Mouse (Mus musculus) G1E-ER4 (cell line): ENCODE measurements around the gene Klk15. TPM values are rescaled to one million over a fixed set of nuclear protein-coding genes. Genes with fewer than 3 reads are reported as not detected.

ENCODE experiments used
- GATA1 ChIP-seq: IDR thresholded peaks from one replicate; pipeline ENCODE4 v1.8.0; 2012; ENCODE audit warnings: low read length, inconsistent platforms
- polyA plus RNA-seq: library from polyadenylated mRNA; stranded (reverse); fragments of >175 nt; gene quantifications from 2 replicates; pipeline ENCODE4 v1.2.3, GENCODE M21; 2012

Gene Klk15
- polyA plus RNA-seq: not detected in 2 replicates

GRCm38 (mm10) chr7:43933440-43933839, at the start of gene Klk15:
Klk15 (plus strand) TSS chr7:43933740.
- TF ChIP-seq GATA1: no peak

DNA sequence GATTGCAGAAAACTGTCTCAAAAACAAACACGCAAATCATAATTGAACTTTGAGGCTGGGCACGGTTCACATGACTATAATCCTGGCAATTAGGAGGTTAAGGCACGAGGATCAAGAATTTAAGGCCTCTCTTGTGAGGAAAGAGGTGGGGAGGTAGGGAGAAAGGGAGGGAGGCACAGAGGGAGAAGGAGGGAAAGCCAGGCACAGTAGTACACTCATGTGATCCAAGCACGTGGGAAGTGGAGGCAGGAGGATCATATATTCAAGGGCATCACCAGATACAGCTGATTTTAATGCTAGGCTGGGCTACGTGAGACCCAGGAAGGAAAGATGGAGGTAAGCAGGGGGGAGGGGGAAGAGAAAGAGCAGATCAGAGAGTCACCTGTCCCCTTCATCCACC, 42.2 kb upstream of the Klk15 start:
- TF ChIP-seq GATA1: no peak

DNA sequence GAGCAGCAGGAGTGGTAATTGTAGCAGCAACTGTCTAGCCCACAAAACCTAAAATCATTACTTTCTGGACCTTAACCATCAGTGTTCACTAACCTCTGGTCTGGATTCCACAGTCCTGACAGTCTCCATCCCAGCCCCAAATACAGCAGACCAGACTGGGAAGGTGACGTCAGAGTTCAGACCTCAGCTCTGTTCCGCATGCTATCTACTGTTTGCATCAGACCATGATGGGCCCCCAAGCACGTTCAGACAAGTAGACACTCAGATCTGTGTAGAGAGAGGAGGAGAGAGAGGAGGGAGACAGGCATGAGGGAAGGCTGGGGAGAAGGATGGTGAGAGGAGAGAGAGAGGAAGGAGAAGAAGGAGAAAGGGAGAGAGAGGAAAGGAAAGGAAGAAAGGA, 41.8 kb upstream of the Klk15 start:
- TF ChIP-seq GATA1: no peak

DNA sequence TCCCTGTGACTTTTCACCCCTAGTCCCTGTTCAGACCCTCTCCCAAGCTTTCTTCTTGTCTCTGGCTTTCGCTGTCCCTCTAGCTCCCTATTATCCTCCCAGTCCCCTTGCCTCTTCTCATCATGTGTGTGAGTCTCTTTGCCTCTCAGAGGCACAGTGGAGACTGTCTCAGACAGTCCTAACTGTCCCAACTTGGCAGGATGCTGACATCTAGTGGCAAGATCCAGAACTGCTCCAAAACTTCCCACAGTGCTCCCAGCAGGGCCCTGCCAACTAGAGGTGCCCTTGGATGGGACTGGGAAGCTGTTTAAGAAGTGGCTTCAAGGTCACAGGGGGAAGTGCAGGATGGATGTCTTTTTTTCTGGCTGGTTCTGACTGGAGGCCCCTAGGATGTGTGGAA, 38.7 kb upstream of the Klk15 start:
- no peak for TF ChIP-seq GATA1

DNA sequence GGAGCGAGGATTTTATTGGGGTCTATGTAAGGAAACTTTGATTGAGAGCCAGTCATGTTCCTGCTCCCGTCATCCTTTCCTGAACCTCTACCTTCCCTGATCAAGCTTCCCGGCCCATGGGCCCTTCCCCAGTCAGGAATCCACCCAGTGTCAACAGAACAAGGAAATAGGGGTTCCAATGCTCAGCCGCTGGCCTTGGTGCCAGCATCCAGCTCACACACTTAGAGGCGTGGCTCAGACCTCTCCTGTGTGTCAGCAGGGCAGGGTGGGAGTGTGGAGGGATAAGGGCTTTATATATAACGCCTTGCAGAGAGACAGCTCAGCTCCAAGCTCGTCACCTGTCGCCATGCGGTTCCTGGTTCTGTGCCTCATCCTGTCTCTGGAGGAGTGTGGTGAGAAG, 18.7 kb upstream of the Klk15 start:
- no peak for TF ChIP-seq GATA1

GRCm38 (mm10) chr7:43918426-43918825, 15.1 kb upstream of the Klk15 start:
- TF ChIP-seq GATA1: no peak

GRCm38 (mm10) chr7:43918871-43919270, 14.7 kb upstream of the Klk15 start:
- TF ChIP-seq GATA1: no peak

DNA sequence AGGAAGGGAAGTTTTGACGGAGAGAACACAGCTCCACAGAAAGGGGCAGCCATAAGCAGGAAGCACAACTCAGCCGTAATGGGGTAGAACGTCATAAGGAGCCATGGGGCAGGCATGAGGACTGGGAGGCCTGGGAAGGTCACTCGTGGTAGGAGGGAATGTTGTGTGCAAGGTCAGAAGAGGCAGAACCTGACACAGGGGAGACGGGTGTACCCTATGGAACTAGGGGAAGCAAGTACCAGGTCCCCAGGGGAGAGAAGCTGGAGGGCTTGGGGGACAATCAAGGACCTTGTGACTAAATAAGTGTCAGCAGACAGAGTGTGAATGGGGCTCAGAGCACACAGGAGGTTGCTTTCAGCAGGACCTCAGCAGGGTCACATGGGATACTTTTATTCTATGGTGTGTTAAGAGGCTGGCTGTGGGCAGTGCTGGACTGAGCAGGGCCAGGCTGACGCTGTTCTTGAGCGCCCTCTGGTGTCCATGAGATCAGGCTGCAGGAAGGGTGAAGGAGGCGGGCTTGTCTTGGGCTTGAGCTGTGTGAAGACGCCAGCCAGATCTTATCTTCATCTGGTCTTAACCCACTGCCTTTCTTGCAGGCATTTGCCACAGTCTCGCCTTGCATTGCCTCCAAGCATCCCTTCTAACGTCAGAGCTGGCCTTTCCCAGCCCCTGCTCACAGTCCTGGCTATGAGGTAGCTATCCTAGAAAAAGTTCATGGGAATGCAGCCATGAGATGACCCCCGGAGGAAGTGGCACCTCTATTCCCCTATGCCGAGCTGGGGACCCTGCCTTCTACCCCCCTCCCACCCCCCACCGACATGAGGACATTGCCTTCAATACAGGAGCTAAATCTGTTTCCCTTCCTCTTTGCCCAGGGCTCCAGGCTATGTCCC, 13.7 kb upstream of the Klk15 start:
- TF ChIP-seq GATA1: no peak

DNA sequence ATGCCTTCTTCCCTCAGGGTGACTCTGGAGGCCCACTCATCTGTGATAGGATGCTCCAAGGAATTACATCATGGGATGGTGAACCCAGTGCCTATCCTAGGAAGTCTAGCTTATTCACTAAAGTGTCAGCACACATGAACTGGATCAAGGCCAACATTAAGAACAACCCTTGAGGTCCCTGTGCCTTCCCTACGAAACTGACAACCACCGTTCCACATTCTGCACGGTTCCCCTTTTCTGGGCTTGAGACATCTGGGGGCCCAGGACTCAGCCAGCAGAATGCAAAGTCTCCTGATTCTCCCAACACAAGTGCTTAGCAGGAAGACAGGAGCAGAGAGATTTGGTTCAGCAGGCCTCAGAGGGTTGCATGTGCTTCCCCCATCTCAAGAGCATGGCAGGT, 13.0 kb upstream of the Klk15 start:
- TF ChIP-seq GATA1: no peak

DNA sequence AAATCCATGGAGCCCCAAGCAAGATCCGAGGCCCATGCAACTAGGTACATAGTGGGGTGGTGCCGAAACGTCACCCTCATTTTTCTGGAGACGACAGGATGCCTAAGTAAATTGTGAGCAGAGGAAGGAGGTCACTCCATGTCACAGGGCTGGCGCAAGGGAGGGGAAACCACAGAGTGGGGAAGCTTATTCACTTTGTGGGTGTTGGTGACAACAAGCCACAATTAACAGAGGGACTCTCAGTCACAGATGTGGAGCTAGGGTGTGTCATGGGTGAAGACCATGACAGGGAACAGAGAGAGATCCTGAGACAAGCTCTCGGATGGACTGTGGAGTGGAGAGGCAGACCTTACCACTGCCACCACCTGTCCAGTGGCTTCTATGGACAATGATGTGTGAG, 12.5 kb upstream of the Klk15 start:
- no peak for TF ChIP-seq GATA1

DNA sequence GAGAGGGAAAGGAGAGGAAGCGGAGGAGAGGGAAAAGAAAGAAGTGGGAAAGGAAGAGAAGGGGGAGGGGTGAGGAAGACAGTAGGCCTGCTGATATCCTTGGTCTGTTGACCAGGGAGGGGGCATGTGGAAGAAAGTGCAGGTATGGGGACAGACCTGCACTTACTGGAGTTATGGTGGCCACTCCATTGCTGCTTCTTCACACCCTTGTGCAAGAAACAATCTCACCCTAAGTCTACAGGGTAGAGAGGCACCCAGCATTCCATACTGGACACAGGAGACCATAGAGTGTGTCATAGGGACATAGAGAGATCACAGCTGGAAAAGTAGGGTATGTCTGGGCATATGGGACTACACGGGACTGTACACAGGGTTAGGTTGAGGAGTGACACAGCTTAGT, 11.6 kb upstream of the Klk15 start:
- no peak for TF ChIP-seq GATA1

DNA sequence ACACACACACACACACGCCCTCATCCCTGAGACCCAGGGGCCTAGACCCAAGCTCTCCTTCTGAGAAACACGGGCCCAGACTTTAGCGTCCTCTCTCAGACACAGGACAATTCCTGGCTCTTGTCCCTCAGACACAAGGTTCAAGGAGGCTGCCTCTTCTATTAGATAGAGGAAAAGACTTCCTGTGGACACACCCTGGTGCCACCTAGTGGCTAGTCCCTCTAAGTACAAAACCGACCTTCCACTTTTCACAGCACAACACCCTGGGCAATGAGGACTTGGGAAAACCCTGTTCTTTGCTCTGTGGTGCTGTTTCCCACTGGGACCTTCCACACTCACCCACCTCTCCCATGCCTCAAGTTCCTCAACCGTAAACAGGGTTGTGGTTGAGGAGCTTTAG, 7.6 kb upstream of the Klk15 start:
- no peak for TF ChIP-seq GATA1

GRCm38 (mm10) chr7:43928521-43928920, 5.0 kb upstream of the Klk15 start:
- no peak for TF ChIP-seq GATA1

- no peak for TF ChIP-seq GATA1
Observed at GRCm38 (mm10) chr7:43932337-43932736, 1.2 kb upstream of the Klk15 start.

GRCm38 (mm10) chr7:43934747-43935146, 1.2 kb downstream of the Klk15 start:
- no peak for TF ChIP-seq GATA1

DNA sequence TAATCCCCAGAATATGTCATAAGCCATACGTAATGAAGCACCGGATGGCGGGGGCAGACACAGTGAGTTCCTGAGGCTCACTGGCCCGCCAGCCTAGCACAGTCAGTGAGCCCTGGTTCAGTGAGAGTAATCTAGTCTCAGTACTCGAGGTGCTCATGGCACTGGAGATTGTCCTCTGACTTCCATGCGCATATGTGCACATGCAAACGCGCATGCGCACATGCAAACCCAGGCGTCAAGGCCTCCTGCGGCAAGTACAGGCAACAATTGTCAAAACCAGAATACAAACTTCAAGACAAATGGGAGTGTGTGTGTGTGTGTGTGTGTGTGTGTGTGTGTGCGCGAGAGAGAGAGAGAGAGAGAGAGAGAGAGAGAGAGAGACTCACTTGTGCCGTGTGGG, 3.0 kb downstream of the Klk15 start:
- no peak for TF ChIP-seq GATA1

DNA sequence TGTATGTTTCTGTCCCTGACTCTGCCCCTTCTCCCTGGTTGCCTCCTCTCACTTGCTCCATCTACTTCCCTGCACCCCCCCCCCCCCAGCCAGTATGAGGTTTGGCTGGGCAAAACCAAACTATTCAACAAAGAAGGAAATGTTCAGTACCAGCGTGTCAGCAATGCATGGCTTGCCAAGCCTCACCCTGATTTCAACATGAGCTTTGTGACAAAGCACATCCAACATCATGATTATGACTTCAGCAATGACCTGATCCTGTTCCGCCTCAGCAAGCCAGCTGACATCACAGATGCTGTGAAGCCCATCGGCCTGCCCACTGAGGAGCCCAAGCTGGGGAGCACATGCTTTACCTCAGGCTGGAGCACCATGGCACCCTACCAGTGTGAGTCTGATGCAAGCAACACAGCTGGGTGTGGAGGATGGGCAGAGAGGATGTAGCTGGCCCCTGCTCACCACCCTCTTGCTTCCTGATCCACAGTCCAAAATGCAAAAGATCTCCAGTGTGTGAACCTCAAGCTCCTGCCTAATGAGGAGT, 11.3 kb downstream of the Klk15 start:
- no peak for TF ChIP-seq GATA1
